Mouse (Mus musculus): ENCODE data around the gene Gm16429. TPM values are rescaled to one million over a fixed set of nuclear protein-coding genes. Genes with fewer than 3 reads are reported as not detected.
"Not testable (repeated sequence)": the region's sequence is repeated elsewhere in the genome, so short reads cannot be mapped to it uniquely, and the experiment has no call there.

The Gm16429 gene
- not detected in 2 replicates for polyA plus RNA-seq (2012; rRNA removed)

DNA sequence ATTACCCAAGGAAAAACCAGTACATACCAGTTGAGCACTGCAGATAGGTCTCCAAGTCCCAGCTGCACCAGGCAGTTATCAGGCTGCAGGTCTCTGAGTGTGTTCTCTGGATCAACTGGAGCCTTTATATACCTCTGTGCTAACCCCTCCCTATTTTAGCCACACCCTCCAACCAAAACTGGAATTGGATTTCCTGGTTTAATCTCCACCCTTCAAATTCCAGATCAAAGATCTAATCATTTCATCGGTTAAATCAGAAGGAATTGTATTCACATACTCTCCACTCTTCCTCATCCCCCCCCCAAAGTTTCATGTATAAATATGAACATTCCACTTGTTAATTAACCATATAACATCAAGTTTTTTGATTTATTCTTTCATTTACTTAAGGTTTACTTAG is at the start of gene Gm16429:
TSS of gene Gm16429 (minus strand) at position 101 of the 400 bp plus-strand sequence.
- DNase-seq (ENCODE audit: low read depth), result not testable (repeated sequence)

Other genes starting within 250 kb of the Gm16429 start
- gene Gm7792, start 85.3 kb downstream of the Gm16429 start, polyA plus RNA-seq (2012; rRNA removed), result not detected in 2 replicates
- not detected in 2 replicates for gene BC061212, start 141.5 kb upstream of the Gm16429 start, polyA plus RNA-seq (2012; rRNA removed)
- not detected in 2 replicates for gene Gm6351, start 147.3 kb upstream of the Gm16429 start, polyA plus RNA-seq (2012; rRNA removed)